Mouse (Mus musculus): ENCODE measurements around the gene Fam189a1. TPM values are rescaled to one million over a fixed set of nuclear protein-coding genes. Genes with fewer than 3 reads are reported as not detected.

The Fam189a1 gene
- total RNA-seq, 2 experiments from 2014 or later = not detected

DNA sequence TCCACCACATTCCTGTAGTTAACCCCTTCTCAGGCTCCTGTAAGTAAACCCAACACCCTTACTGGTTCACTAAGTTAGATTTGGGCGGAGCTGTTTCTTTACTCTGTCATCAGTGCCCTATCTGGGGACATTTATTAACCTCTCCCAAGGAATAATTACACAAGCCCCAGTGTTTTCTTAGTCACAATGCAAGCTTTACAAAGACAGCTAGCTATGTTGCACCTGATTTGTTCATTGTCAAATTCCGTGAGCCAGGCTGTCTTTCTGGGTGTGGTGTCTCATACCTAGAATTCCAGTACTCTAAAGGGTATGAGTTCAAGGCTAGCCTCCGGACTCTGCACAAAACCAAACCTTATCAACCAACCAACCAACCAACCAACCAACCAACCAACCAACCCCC, 250.9 kb downstream of the Fam189a1 start:
- no peak for ATAC-seq (replicated peaks; ENCODE audit: low FRiP score, poor library complexity, severe bottlenecking)

DNA sequence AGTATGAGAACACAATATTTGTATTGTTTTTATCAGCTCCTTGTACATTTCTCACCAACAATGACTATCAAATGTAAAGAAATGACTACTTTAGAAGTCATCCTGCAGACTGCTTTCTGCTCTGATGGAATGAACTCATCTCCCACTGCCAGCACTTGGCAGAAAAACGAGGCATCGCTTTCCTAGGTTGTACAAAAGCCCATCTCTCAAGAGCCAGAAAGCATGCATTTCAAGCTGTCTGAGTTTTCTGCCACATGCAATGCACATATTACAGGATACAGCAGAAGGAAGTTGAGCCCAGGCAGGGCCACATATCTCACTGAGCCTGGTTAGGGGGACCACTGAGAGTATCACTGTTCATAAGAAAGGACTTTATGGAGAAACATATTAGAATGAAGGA, 256.1 kb downstream of the Fam189a1 start:
- no peak for ATAC-seq (replicated peaks; ENCODE audit: low FRiP score, poor library complexity, severe bottlenecking)

GRCm38 (mm10) chr7:64896587-64896986, 259.8 kb downstream of the Fam189a1 start:
- ATAC-seq (replicated peaks; ENCODE audit: low FRiP score, poor library complexity, severe bottlenecking) = no peak

- no peak for ATAC-seq (replicated peaks; ENCODE audit: low FRiP score, poor library complexity, severe bottlenecking)
These were observed 260.7 kb downstream of the Fam189a1 start for GRCm38 (mm10) chr7:64895685-64896101.

DNA sequence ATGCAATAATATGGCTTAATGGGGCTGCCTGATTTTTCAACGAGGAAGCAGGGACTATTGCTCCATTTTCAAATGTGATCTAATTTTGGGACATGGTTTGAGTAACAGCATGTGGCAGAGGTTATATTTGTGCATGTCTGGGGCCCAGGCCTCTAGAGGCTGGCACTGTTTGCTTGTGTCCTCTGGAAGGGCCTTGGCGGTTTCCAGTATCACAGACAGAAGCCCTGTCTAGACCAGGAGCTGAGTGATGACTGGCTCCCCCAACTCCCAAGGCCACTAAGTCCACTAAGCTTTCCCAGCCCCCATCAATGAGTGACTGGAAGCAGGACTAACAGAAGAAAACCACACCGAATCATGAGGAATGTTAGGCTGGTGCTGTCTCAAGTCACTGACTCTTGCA, 265.2 kb downstream of the Fam189a1 start:
- ATAC-seq (replicated peaks; ENCODE audit: low FRiP score, poor library complexity, severe bottlenecking) = no peak

GRCm38 (mm10) chr7:64889919-64890318, 266.5 kb downstream of the Fam189a1 start:
- no peak for ATAC-seq (replicated peaks; ENCODE audit: low FRiP score, poor library complexity, severe bottlenecking)

DNA sequence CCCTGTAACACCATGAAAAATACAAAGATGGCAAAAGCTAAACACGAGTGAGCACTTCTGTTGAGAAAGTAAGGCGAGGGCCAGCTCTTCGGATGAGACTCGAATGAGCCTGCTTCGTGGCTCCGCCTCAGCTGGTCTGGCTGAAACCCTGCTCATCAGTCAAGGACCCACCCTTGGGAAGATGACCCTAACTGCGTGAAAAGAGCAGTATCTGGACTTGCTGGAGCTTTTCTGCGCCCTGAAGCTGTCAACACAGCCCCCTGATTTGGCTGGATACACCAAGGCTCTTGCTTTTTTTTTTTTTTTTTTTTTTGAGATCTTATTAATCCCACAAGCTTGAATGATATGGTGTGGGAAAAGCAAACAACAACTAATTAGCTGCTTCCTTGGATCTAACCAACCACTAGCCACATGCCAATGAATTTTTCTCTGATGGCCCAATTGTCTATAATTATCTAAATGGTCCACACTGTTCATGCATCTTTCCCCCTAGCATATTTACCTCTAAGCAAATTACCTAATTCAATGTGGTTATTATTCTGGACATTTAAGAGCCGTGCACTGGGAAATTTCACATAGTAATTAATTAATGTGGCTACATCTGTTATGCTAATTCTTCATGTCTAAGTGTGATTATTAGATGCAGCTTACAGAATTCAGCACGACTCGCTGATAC, 272.0 kb downstream of the Fam189a1 start:
- no peak for ATAC-seq (replicated peaks; ENCODE audit: low FRiP score, poor library complexity, severe bottlenecking)

DNA sequence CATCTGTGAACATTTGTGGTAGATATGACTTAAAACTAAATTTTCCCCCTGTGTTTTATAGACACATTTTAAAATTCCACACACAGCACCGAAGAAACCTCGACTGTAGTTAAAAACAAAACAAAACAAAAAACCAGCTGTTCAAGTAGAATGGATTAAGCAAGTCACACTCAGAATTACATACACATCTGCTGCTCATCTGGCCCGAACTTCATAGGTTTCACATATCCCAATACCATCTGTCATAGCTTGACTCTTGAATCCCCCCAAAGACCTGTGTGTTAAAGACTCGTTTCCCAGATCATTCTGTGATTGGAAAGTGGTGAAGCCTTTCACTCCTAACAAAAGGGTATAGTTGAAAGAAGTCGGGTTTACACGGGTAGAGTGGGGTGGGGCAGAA, 274.1 kb downstream of the Fam189a1 start:
- ATAC-seq (replicated peaks; ENCODE audit: low FRiP score, poor library complexity, severe bottlenecking) = no peak

DNA sequence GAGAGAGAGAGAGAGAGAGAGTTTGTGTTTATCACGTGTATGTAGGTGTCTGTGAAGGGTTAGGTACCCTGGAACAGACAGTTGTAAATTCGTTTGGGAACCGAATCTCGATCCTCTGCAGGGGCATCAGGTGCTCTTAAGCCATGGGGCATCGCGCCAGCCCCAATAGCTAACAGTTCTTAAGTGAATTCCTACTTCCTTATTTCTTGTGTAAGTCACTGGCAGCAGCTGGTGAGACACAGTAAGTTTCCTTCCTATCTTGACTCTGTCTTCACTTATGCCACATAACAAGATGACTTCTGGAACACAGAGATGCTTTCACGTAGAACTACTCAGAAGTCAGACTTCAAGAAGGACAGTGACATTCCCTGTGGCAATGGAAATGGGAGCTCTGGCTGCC, 275.0 kb downstream of the Fam189a1 start:
- ATAC-seq (replicated peaks; ENCODE audit: low FRiP score, poor library complexity, severe bottlenecking) = no peak

GRCm38 (mm10) chr7:64880415-64880814, 276.0 kb downstream of the Fam189a1 start:
- ATAC-seq (replicated peaks; ENCODE audit: low FRiP score, poor library complexity, severe bottlenecking) = no peak

DNA sequence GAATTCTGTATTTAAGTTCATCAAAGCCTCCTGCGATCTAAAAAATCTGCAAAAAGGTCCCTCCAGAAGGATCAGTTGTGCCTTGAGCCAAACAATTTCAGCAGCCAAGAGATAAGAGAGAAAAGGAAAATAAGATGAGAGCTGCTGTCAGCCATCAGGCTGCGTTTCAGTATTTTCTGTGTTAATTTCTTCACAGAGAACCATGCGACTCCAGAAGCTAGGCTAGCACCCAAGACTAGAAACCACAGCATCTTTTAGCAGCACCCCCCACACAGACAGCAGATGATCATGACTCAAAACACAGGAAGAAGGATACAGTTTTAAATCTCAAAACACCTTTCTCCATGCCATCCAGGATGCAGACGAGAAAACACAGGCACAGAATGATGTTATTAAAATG, 281.4 kb downstream of the Fam189a1 start:
- ATAC-seq (replicated peaks; ENCODE audit: low FRiP score, poor library complexity, severe bottlenecking) = no peak

DNA sequence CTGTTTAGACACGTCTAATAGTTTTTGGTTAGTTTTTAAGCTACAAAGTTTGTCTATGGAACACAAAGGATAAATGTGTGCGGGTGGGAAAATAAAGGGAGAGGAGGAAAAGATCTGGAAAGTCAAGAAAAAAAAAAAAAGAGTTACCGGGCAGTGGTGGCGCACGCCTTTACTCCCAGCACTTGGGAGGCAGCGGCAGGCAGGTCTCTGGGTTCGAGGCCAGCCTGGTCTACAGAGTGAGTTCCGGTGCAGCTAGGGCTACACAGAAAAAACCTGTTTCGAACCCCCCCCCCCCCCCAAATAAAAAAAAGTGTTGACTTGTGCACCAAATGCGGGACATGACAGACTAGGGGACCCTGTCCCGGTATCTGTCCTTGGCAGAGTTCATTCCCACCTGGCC, 283.1 kb downstream of the Fam189a1 start:
- no peak for ATAC-seq (replicated peaks; ENCODE audit: low FRiP score, poor library complexity, severe bottlenecking)

- ATAC-seq (replicated peaks; ENCODE audit: low FRiP score, poor library complexity, severe bottlenecking) = peak; percentile 99
These were observed 283.6 kb downstream of the Fam189a1 start, which contains the start of gene Nsmce3 for GRCm38 (mm10) chr7:64872743-64873241. Nsmce3 (minus strand) TSS chr7:64872997.

DNA sequence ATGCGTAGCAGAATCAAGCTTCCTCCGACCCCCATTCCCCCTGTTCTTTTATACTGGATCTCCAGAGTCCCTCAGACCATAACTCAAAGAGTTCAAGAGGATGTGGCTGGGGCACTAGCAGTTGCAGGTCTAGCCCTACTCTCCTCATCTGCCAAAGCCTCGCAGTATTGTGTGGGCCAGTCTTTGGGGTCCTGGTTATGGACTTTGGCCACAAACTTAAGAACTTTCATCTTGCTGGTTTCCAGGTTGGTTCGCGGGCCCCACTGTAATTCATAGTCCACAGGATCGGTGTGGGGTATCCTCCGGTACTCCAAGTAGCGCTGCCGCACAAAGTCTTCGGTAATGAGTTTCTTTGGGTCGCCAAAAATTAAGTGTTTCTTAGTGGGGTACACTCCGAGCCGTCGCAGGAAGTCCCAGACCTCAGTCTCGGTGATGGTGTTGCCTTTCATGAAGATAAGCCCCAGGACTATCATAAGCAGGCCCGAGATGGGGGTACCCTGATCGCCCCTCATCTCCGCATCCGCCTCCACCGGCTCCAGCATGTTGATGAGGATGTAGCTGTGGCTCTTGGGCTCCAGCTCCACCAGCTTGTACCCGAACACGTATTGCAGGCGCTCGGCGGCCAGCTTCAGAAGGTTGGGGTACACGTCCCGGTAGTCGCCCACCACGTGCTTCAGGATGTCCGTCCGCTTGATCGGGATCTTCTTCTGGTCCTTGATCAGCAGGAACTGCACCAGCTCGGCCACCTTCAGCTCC, 284.2 kb downstream of the Fam189a1 start:
- ATAC-seq (replicated peaks; ENCODE audit: low FRiP score, poor library complexity, severe bottlenecking) = peak; percentile 44

GRCm38 (mm10) chr7:64869549-64870065, 286.8 kb downstream of the Fam189a1 start:
- no peak for ATAC-seq (replicated peaks; ENCODE audit: low FRiP score, poor library complexity, severe bottlenecking)

- no peak for ATAC-seq (replicated peaks; ENCODE audit: low FRiP score, poor library complexity, severe bottlenecking)
These were observed 292.8 kb downstream of the Fam189a1 start for GRCm38 (mm10) chr7:64863538-64863937.

DNA sequence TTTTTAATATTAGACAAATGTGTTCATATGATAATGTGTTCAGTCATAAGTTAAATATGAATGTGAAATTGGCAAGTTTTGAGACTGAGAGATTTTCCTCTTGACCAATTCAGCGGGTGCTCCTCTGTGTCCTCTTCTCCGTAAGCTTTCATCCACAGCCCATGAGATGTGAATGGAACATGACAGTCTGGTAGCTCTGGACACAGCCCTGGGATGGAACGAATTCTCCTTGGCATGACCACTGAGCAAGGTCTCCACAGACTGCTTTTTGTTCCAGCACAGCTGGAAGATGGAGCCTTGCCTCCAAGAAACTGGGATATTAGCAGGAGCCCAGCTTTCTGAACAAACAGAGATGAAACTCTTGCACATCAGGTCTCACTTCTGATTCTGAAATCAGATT, 293.4 kb downstream of the Fam189a1 start:
- no peak for ATAC-seq (replicated peaks; ENCODE audit: low FRiP score, poor library complexity, severe bottlenecking)

DNA sequence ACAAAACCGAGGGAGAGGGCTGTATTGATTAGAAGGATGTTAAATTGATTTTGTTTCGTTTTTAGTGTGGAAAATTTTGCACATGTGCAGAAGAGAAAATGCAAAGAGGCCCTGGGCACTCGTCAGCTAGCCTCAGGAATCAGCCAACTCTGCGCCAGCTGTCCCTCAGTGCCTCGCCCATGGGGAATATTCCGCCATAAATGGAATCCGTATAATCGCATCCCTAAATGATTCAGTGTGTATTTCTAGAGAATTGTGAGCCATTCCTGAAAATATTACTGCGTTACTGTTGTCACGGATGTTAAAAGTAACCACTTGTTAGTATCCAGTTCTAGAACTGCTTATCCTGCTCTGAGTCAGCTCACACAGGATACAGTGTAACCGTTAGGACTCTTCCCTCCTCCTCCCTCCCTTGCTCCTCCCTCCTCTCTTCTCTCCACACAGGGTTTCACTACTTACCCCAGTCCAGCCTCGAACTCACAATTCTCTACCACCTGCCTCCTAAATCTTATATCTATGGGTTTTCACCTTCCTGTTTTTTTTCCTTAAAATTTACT, 299.8 kb downstream of the Fam189a1 start:
- no peak for ATAC-seq (replicated peaks; ENCODE audit: low FRiP score, poor library complexity, severe bottlenecking)

DNA sequence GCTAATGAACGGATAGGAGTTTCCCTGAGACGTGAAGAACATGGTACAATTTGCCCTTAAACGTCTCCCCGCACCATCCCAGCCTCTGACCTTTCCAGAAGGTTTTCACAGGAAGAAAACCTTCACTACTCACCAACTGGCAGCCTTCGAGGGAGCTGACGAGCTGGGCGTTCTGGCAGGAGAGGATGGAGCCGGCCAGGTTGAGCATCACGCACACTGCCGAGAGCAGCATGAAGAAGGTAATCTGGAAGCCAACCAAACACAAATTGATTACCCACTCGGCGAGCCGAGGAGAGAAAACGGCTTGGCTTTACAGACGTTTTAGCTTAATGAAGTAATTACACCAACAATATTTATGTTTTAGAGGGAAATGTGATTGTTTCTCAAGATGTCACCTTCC, 300.4 kb downstream of the Fam189a1 start:
- no peak for ATAC-seq (replicated peaks; ENCODE audit: low FRiP score, poor library complexity, severe bottlenecking)

DNA sequence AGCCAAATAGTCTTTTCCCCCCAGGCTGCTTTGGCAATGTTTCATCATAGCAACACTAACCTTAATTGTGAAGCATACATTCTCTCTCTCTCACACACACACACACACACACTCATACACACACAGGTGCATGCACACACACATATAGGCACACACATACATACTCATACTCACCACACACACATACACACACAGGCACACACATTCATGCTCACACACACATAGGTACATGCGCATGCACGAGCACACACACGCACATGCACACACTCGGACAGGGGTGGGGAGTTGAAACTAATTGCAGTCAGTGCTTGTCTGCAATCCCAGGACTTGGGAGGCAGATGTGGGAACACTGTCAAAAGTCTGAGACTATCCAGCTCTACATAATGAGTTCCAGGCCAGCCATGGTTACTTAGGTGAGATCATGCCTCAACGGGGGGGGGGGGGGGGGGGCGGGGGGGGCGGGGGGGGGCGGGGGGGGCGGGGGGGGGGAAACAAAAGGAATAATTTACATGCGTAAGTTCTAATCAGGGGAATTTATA, 300.9 kb downstream of the Fam189a1 start:
- no peak for ATAC-seq (replicated peaks; ENCODE audit: low FRiP score, poor library complexity, severe bottlenecking)

All from erythroblast, adult 5-6 weeks (primary cell).